Mouse (Mus musculus): ENCODE results near the gene Fam187b. TPM values are rescaled to one million over a fixed set of nuclear protein-coding genes. Genes with fewer than 3 reads are reported as not detected.

Gene Fam187b
- polyA plus RNA-seq, 1 experiment from 2014 or later = 1.4 TPM

GRCm38 (mm10) chr7:31030717-31031116 is 57.1 kb downstream of the Fam187b start:
- no peak overlapping the region for H3K4me3 ChIP-seq
- ATAC-seq (ENCODE audit: insufficient number of reproducible peaks, insufficient read depth, low FRiP score, low TSS enrichment) = no peak
- 88% methylated on average over 2 of the region's 2 CpGs for WGBS

GRCm38 (mm10) chr7:31031731-31032130 is 58.1 kb downstream of the Fam187b start:
- no peaks in the 10 kb centered on the region for H3K4me1 ChIP-seq
- WGBS = 83% methylated on average over 7 of the region's 7 CpGs
- no peak overlapping the region for H3K4me2 ChIP-seq (replicated peaks)
- no peaks in the 10 kb centered on the region for H3K9me3 ChIP-seq
- ATAC-seq (ENCODE audit: insufficient number of reproducible peaks, insufficient read depth, low FRiP score, low TSS enrichment) = no peak
- no peaks in the 10 kb centered on the region for H3K27me3 ChIP-seq
- H3K27ac ChIP-seq = no peak overlapping the region
- H3K9ac ChIP-seq = no peak overlapping the region
- no peak overlapping the region for H3K4me3 ChIP-seq
- no peaks in the 10 kb centered on the region for H3K36me3 ChIP-seq

More at GRCm38 (mm10) chr7:31030717-31031116, 57.1 kb downstream of the Fam187b start:
- no peak overlapping the region for H3K27ac ChIP-seq
- no peak overlapping the region for H3K9ac ChIP-seq
- no peaks in the 10 kb centered on the region for H3K36me3 ChIP-seq
- H3K4me1 ChIP-seq = no peaks in the 10 kb centered on the region
- H3K9me3 ChIP-seq = no peaks in the 10 kb centered on the region
- H3K27me3 ChIP-seq = no peaks in the 10 kb centered on the region
- H3K4me2 ChIP-seq (replicated peaks) = no peak overlapping the region

GRCm38 (mm10) chr7:31033409-31034165 is 60.0 kb downstream of the Fam187b start:
- Histone ChIP-seq H3K36me3 (no peaks in the 10 kb centered on the region), H3K4me3 (no peak overlapping the region), H3K4me2 (replicated peaks) (no peak overlapping the region), H3K9me3 (no peaks in the 10 kb centered on the region), H3K27me3 (no peaks in the 10 kb centered on the region), H3K9ac (no peak overlapping the region), H3K4me1 (no peaks in the 10 kb centered on the region), H3K27ac (no peak overlapping the region)
- 71% methylated on average over 9 of the region's 9 CpGs for WGBS
- no peak for ATAC-seq (ENCODE audit: insufficient number of reproducible peaks, insufficient read depth, low FRiP score, low TSS enrichment)

- Histone ChIP-seq H3K36me3 (no peaks in the 10 kb centered on the region), H3K9ac (no peak overlapping the region), H3K4me2 (replicated peaks) (no peak overlapping the region), H3K9me3 (no peaks in the 10 kb centered on the region), H3K27me3 (no peaks in the 10 kb centered on the region), H3K4me3 (no peak overlapping the region), H3K27ac (no peak overlapping the region), H3K4me1 (no peaks in the 10 kb centered on the region)
- no peak for ATAC-seq (ENCODE audit: insufficient number of reproducible peaks, insufficient read depth, low FRiP score, low TSS enrichment)
- 62% methylated on average over 11 of the region's 11 CpGs for WGBS
Observed at GRCm38 (mm10) chr7:31034789-31035188, 61.2 kb downstream of the Fam187b start.

- no peaks in the 10 kb centered on the region for H3K9me3 ChIP-seq
- H3K27ac ChIP-seq = no peak overlapping the region
- no peak overlapping the region for H3K9ac ChIP-seq
- H3K27me3 ChIP-seq = peaks cover 3% of the 10 kb centered on the region; the same call in 1 of the 2 replicates
- no peak for ATAC-seq (ENCODE audit: insufficient number of reproducible peaks, insufficient read depth, low FRiP score, low TSS enrichment)
- no peak overlapping the region for H3K4me3 ChIP-seq
- 78% methylated on average over 11 of the region's 11 CpGs for WGBS
- no peaks in the 10 kb centered on the region for H3K36me3 ChIP-seq
- no peak overlapping the region for H3K4me2 ChIP-seq (replicated peaks)
- H3K4me1 ChIP-seq = no peaks in the 10 kb centered on the region
Observed at GRCm38 (mm10) chr7:31035291-31035690, 61.7 kb downstream of the Fam187b start.

GRCm38 (mm10) chr7:31036917-31037316 is 63.3 kb downstream of the Fam187b start:
- H3K36me3 ChIP-seq = no peaks in the 10 kb centered on the region
- H3K9me3 ChIP-seq = no peaks in the 10 kb centered on the region
- peaks cover 8% of the 10 kb centered on the region for H3K4me1 ChIP-seq
- no peak overlapping the region for H3K9ac ChIP-seq
- no peak overlapping the region for H3K27ac ChIP-seq
- no peak overlapping the region for H3K4me3 ChIP-seq
- H3K4me2 ChIP-seq (replicated peaks) = no peak overlapping the region
- 81% methylated on average over 7 of the region's 7 CpGs for WGBS
- peaks cover 19% of the 10 kb centered on the region for H3K27me3 ChIP-seq
- no peak for ATAC-seq (ENCODE audit: insufficient number of reproducible peaks, insufficient read depth, low FRiP score, low TSS enrichment)

- Histone ChIP-seq H3K4me3 (no peak overlapping the region), H3K9me3 (no peaks in the 10 kb centered on the region), H3K27ac (no peak overlapping the region), H3K27me3 (peaks cover 27% of the 10 kb centered on the region), H3K36me3 (no peaks in the 10 kb centered on the region), H3K4me1 (peaks cover 16% of the 10 kb centered on the region), H3K4me2 (replicated peaks) (no peak overlapping the region), H3K9ac (no peak overlapping the region)
- no peak for ATAC-seq (ENCODE audit: insufficient number of reproducible peaks, insufficient read depth, low FRiP score, low TSS enrichment)
- WGBS = 63% methylated on average over 2 of the region's 2 CpGs
Observed at GRCm38 (mm10) chr7:31037675-31038074, 64.1 kb downstream of the Fam187b start.

GRCm38 (mm10) chr7:31039011-31039410 is 65.4 kb downstream of the Fam187b start:
- H3K4me2 ChIP-seq (replicated peaks) = no peak overlapping the region
- 87% methylated on average over 4 of the region's 4 CpGs for WGBS
- H3K4me3 ChIP-seq = no peak overlapping the region
- no peaks in the 10 kb centered on the region for H3K9me3 ChIP-seq
- no peak overlapping the region for H3K27ac ChIP-seq
- no peak overlapping the region for H3K9ac ChIP-seq
- H3K36me3 ChIP-seq = no peaks in the 10 kb centered on the region
- H3K4me1 ChIP-seq = peaks cover 19% of the 10 kb centered on the region
- H3K27me3 ChIP-seq = peaks cover 40% of the 10 kb centered on the region
- no peak for ATAC-seq (ENCODE audit: insufficient number of reproducible peaks, insufficient read depth, low FRiP score, low TSS enrichment)

Other genes with a start within 250 kb of the Fam187b start
- 156 and 166 TPM in 2 replicates for gene Tmem147, start 244.2 kb upstream of the Fam187b start, polyA plus RNA-seq (2016; fragmentation: Nextera tagmentation; extraction: Ambion mirVana)
- gene Gapdhs, start 230.1 kb upstream of the Fam187b start, polyA plus RNA-seq (2016; fragmentation: Nextera tagmentation; extraction: Ambion mirVana) = 0.62 and 0.97 TPM in 2 replicates
- 1.1 and 1.3 TPM in 2 replicates for gene Sbsn, start 222.3 kb upstream of the Fam187b start, polyA plus RNA-seq (2016; fragmentation: Nextera tagmentation; extraction: Ambion mirVana)
- 0.32 TPM in 1 of 2 replicates, not detected in the other for gene Dmkn, start 210.0 kb upstream of the Fam187b start, polyA plus RNA-seq (2016; fragmentation: Nextera tagmentation; extraction: Ambion mirVana)
- gene Krtdap, start 185.9 kb upstream of the Fam187b start, polyA plus RNA-seq (2016; fragmentation: Nextera tagmentation; extraction: Ambion mirVana) = 1.0 and 1.1 TPM in 2 replicates
- gene Ffar2, start 150.0 kb upstream of the Fam187b start, polyA plus RNA-seq (2016; fragmentation: Nextera tagmentation; extraction: Ambion mirVana) = 0.24 TPM in 1 of 2 replicates, not detected in the other
- gene Ffar3, start 117.6 kb upstream of the Fam187b start, polyA plus RNA-seq (2016; fragmentation: Nextera tagmentation; extraction: Ambion mirVana) = 0.13 TPM in 1 of 2 replicates, not detected in the other
- not detected in 2 replicates for gene Ffar1, start 112.2 kb upstream of the Fam187b start, polyA plus RNA-seq (2016; fragmentation: Nextera tagmentation; extraction: Ambion mirVana)
- 0.09 and 0.17 TPM in 2 replicates for gene Cd22, start 93.4 kb upstream of the Fam187b start, polyA plus RNA-seq (2016; fragmentation: Nextera tagmentation; extraction: Ambion mirVana)
- 0.26 and 0.29 TPM in 2 replicates for gene Mag, start 58.9 kb upstream of the Fam187b start, polyA plus RNA-seq (2016; fragmentation: Nextera tagmentation; extraction: Ambion mirVana)
- not detected in 2 replicates for gene Hamp2, start 49.1 kb upstream of the Fam187b start, polyA plus RNA-seq (2016; fragmentation: Nextera tagmentation; extraction: Ambion mirVana)
- gene Hamp, start 29.8 kb upstream of the Fam187b start, polyA plus RNA-seq (2016; fragmentation: Nextera tagmentation; extraction: Ambion mirVana) = not detected in 2 replicates
- 31.8 and 32.7 TPM in 2 replicates for gene Usf2, start 17.0 kb upstream of the Fam187b start, polyA plus RNA-seq (2016; fragmentation: Nextera tagmentation; extraction: Ambion mirVana)
- 25.6 and 26.2 TPM in 2 replicates for gene Lsr, start 326 bp upstream of the Fam187b start, polyA plus RNA-seq (2016; fragmentation: Nextera tagmentation; extraction: Ambion mirVana)
- gene Fxyd5, start 68.7 kb downstream of the Fam187b start, polyA plus RNA-seq (2016; fragmentation: Nextera tagmentation; extraction: Ambion mirVana) = 11.0 and 13.6 TPM in 2 replicates
- 26.0 and 36.0 TPM in 2 replicates for gene Fxyd7, start 77.7 kb downstream of the Fam187b start, polyA plus RNA-seq (2016; fragmentation: Nextera tagmentation; extraction: Ambion mirVana)
- gene Fxyd1, start 83.4 kb downstream of the Fam187b start, polyA plus RNA-seq (2016; fragmentation: Nextera tagmentation; extraction: Ambion mirVana) = 24.2 and 31.1 TPM in 2 replicates
- gene Lgi4, start 85.6 kb downstream of the Fam187b start, polyA plus RNA-seq (2016; fragmentation: Nextera tagmentation; extraction: Ambion mirVana) = 1.5 and 2.0 TPM in 2 replicates
- gene Fxyd3, start 102.9 kb downstream of the Fam187b start, polyA plus RNA-seq (2016; fragmentation: Nextera tagmentation; extraction: Ambion mirVana) = 16.6 and 19.2 TPM in 2 replicates
- 3.7 and 4.2 TPM in 2 replicates for gene Hpn, start 141.5 kb downstream of the Fam187b start, polyA plus RNA-seq (2016; fragmentation: Nextera tagmentation; extraction: Ambion mirVana)
- gene Scn1b, start 153.2 kb downstream of the Fam187b start, polyA plus RNA-seq (2016; fragmentation: Nextera tagmentation; extraction: Ambion mirVana) = 4.5 and 5.1 TPM in 2 replicates
- gene Gramd1a, start 182.1 kb downstream of the Fam187b start, polyA plus RNA-seq (2016; fragmentation: Nextera tagmentation; extraction: Ambion mirVana) = 97.4 and 109 TPM in 2 replicates

Data from embryonic facial prominence, embryonic 12.5 days (tissue).